Mouse (Mus musculus) hindbrain, embryonic 10.5 days (tissue): ENCODE measurements at regions not wholly inside any gene's neighbourhood (a gene's known extent, or its start where the extent isn't known, plus 50 kb on each side); places are given as distances from the start of the nearest gene placed in this dataset.

ENCODE experiments used
- DNase-seq: peaks from one replicate; pipeline ENCODE4 v3.0.0-alpha.2; 2017; ENCODE audit warnings: low spot score
- H3K27ac ChIP-seq: fragments of 300-500 bp; sonication (generic); 2 replicates; pipeline ENCODE4 v1.5.1; 2016; ENCODE audit warnings: mild to moderate bottlenecking, moderate library complexity
- H3K27me3 ChIP-seq: fragments of 300-500 bp; sonication (generic); 2 replicates; pipeline ENCODE4 v1.6.1; 2016; ENCODE audit warnings: mild to moderate bottlenecking; ENCODE audit not compliant: poor library complexity, insufficient read depth, severe bottlenecking
- H3K36me3 ChIP-seq: fragments of 300-500 bp; sonication (generic); 2 replicates; pipeline ENCODE4 v1.6.1; 2016; ENCODE audit warnings: mild to moderate bottlenecking, moderate library complexity
- H3K4me1 ChIP-seq: fragments of 300-500 bp; sonication (generic); replicated peaks from 2 replicates; pipeline ENCODE4 v1.6.1; 2016; ENCODE audit warnings: mild to moderate bottlenecking
- H3K4me3 ChIP-seq: fragments of 300-500 bp; sonication (generic); 2 replicates; pipeline ENCODE4 v1.5.1; 2016; ENCODE audit warnings: mild to moderate bottlenecking, moderate library complexity
- H3K9me3 ChIP-seq: fragments of 300-500 bp; sonication (generic); 2 replicates; pipeline ENCODE4 v1.6.1; 2016; ENCODE audit warnings: mild to moderate bottlenecking, moderate library complexity
- WGBS: fragments of 180-500 bp; shearing (Covaris S2); methylation state at CpG from one replicate; pipeline ENCODE4 v1.1.7; 2016; 5-methylcytosine and 5-hydroxymethylcytosine counted together

- Histone ChIP-seq H3K36me3 (no peaks in the 10 kb centered on the region), H3K27ac (no peak overlapping the region), H3K27me3 (no peaks in the 10 kb centered on the region), H3K9me3 (no peaks in the 10 kb centered on the region), H3K4me3 (no peak overlapping the region), H3K4me1 (no peaks in the 10 kb centered on the region)
- DNase-seq = no peak
- 82% methylated on average over 5 of the region's 5 CpGs for WGBS
Observed at GRCm38 (mm10) chr11:111858111-111858510, 792.1 kb downstream of the Kcnj2 start.

GRCm38 (mm10) chr11:111865143-111865542, 799.2 kb downstream of the Kcnj2 start:
- Histone ChIP-seq H3K4me3 (no peak overlapping the region), H3K27ac (no peak overlapping the region), H3K27me3 (no peaks in the 10 kb centered on the region), H3K9me3 (no peaks in the 10 kb centered on the region), H3K36me3 (no peaks in the 10 kb centered on the region), H3K4me1 (no peaks in the 10 kb centered on the region)
- DNase-seq = no peak
- WGBS = 46% methylated on average over 1 of the region's 1 CpGs

GRCm38 (mm10) chr11:111875406-111875805, 809.4 kb downstream of the Kcnj2 start:
- no peak overlapping the region for H3K4me3 ChIP-seq
- H3K27ac ChIP-seq = no peak overlapping the region
- H3K27me3 ChIP-seq = no peaks in the 10 kb centered on the region
- DNase-seq = no peak
- H3K4me1 ChIP-seq = no peaks in the 10 kb centered on the region
- H3K9me3 ChIP-seq = no peaks in the 10 kb centered on the region
- no peaks in the 10 kb centered on the region for H3K36me3 ChIP-seq
- 91% methylated on average over 4 of the region's 4 CpGs for WGBS

- no peak overlapping the region for H3K4me3 ChIP-seq
- no peaks in the 10 kb centered on the region for H3K27me3 ChIP-seq
- no peak for DNase-seq
- no peaks in the 10 kb centered on the region for H3K4me1 ChIP-seq
- WGBS = 92% methylated on average over 6 of the region's 6 CpGs
- H3K27ac ChIP-seq = no peak overlapping the region
- no peaks in the 10 kb centered on the region for H3K9me3 ChIP-seq
- no peaks in the 10 kb centered on the region for H3K36me3 ChIP-seq
Observed at GRCm38 (mm10) chr11:111880146-111880545, 814.2 kb downstream of the Kcnj2 start.

- H3K4me3 ChIP-seq = no peak overlapping the region
- 78% methylated on average over 3 of the region's 3 CpGs for WGBS
- no peak for DNase-seq
- H3K4me1 ChIP-seq = peaks cover 18% of the 10 kb centered on the region
- H3K27ac ChIP-seq = no peak overlapping the region
- H3K27me3 ChIP-seq = peaks cover 3% of the 10 kb centered on the region; the same call in 1 of the 2 replicates
- H3K9me3 ChIP-seq = no peaks in the 10 kb centered on the region
- no peaks in the 10 kb centered on the region for H3K36me3 ChIP-seq
Observed at GRCm38 (mm10) chr11:111890026-111890425, 824.1 kb downstream of the Kcnj2 start.

GRCm38 (mm10) chr11:111893861-111894260, 827.9 kb downstream of the Kcnj2 start:
- H3K36me3 ChIP-seq = no peaks in the 10 kb centered on the region
- H3K4me3 ChIP-seq = peak overlapping the region; percentile 26; the same call in 1 of the 2 replicates
- WGBS = 23% methylated on average over 8 of the region's 8 CpGs
- H3K27ac ChIP-seq = peak overlapping the region; percentile 82
- no peaks in the 10 kb centered on the region for H3K9me3 ChIP-seq
- peaks cover 18% of the 10 kb centered on the region for H3K4me1 ChIP-seq
- DNase-seq = peak; percentile 61
- H3K27me3 ChIP-seq = peaks cover 22% of the 10 kb centered on the region

- WGBS = 79% methylated on average over 4 of the region's 4 CpGs
- H3K9me3 ChIP-seq = no peaks in the 10 kb centered on the region
- H3K4me3 ChIP-seq = no peak overlapping the region
- H3K36me3 ChIP-seq = no peaks in the 10 kb centered on the region
- no peak for DNase-seq
- no peak overlapping the region for H3K27ac ChIP-seq
- peaks cover 18% of the 10 kb centered on the region for H3K4me1 ChIP-seq
- H3K27me3 ChIP-seq = peaks cover 22% of the 10 kb centered on the region
Observed at GRCm38 (mm10) chr11:111895221-111896200, 829.5 kb downstream of the Kcnj2 start.

GRCm38 (mm10) chr11:111897001-111897400, 831.0 kb downstream of the Kcnj2 start:
- Histone ChIP-seq H3K36me3 (no peaks in the 10 kb centered on the region), H3K4me3 (no peak overlapping the region), H3K27me3 (peaks cover 19% of the 10 kb centered on the region), H3K27ac (no peak overlapping the region), H3K4me1 (peaks cover 18% of the 10 kb centered on the region), H3K9me3 (no peaks in the 10 kb centered on the region)
- no peak for DNase-seq
- WGBS = 85% methylated on average over 6 of the region's 6 CpGs

- Histone ChIP-seq H3K9me3 (no peaks in the 10 kb centered on the region), H3K4me1 (no peaks in the 10 kb centered on the region), H3K4me3 (no peak overlapping the region), H3K27me3 (no peaks in the 10 kb centered on the region), H3K27ac (no peak overlapping the region), H3K36me3 (no peaks in the 10 kb centered on the region)
- WGBS = 78% methylated on average over 4 of the region's 4 CpGs
- DNase-seq = no peak
Observed at GRCm38 (mm10) chr11:111904086-111904485, 838.1 kb downstream of the Kcnj2 start.

- DNase-seq = no peak
- Histone ChIP-seq H3K27me3 (no peaks in the 10 kb centered on the region), H3K9me3 (no peaks in the 10 kb centered on the region), H3K27ac (no peak overlapping the region), H3K4me1 (no peaks in the 10 kb centered on the region), H3K36me3 (no peaks in the 10 kb centered on the region), H3K4me3 (no peak overlapping the region)
- WGBS = 89% methylated on average over 8 of the region's 8 CpGs
Observed at GRCm38 (mm10) chr11:111913891-111914290, 847.9 kb downstream of the Kcnj2 start.

GRCm38 (mm10) chr11:111926336-111926735, 855.7 kb upstream of the Sox9 start:
- no peaks in the 10 kb centered on the region for H3K27me3 ChIP-seq
- H3K4me1 ChIP-seq = peaks cover 18% of the 10 kb centered on the region
- 88% methylated on average over 1 of the region's 1 CpGs for WGBS
- DNase-seq = peak; percentile 19
- H3K27ac ChIP-seq = no peak overlapping the region
- H3K4me3 ChIP-seq = no peak overlapping the region
- H3K9me3 ChIP-seq = no peaks in the 10 kb centered on the region
- no peaks in the 10 kb centered on the region for H3K36me3 ChIP-seq

- DNase-seq = no peak
- H3K9me3 ChIP-seq = no peaks in the 10 kb centered on the region
- peaks cover 18% of the 10 kb centered on the region for H3K4me1 ChIP-seq
- H3K36me3 ChIP-seq = no peaks in the 10 kb centered on the region
- no peak overlapping the region for H3K4me3 ChIP-seq
- H3K27me3 ChIP-seq = 0 out of 2 replicates have a peak, but pooled peaks cover 2% of the 10 kb centered on the region
- peak overlapping the region; percentile 30; the same call in 1 of the 2 replicates for H3K27ac ChIP-seq
- WGBS = 51% methylated on average over 10 of the region's 10 CpGs
Observed at GRCm38 (mm10) chr11:111929366-111929765, 852.7 kb upstream of the Sox9 start.

GRCm38 (mm10) chr11:111932052-111932451, 850.0 kb upstream of the Sox9 start:
- no peaks in the 10 kb centered on the region for H3K9me3 ChIP-seq
- H3K27me3 ChIP-seq = 0 out of 2 replicates have a peak, but pooled peaks cover 2% of the 10 kb centered on the region
- H3K4me1 ChIP-seq = peaks cover 13% of the 10 kb centered on the region
- no peak for DNase-seq
- WGBS = 86% methylated on average over 1 of the region's 1 CpGs
- no peak overlapping the region for H3K4me3 ChIP-seq
- H3K27ac ChIP-seq = no peak overlapping the region
- no peaks in the 10 kb centered on the region for H3K36me3 ChIP-seq
